Mouse (Mus musculus) cerebellum, adult 2 months (tissue): Measurements from ENCODE around the gene Prdm2. TPM values are rescaled to one million over a fixed set of nuclear protein-coding genes. Genes with fewer than 3 reads are reported as not detected.

ENCODE experiments used
- DNase-seq, 2 experiments: peaks; one replicate each; pipeline ENCODE4 v3.0.0; 2021
- H3K27ac ChIP-seq: fragments of 200-500 bp; 2 replicates; pipeline ENCODE4 v1.5.1; 2012; ENCODE audit warnings: low read length, control low read depth, inconsistent platforms; ENCODE audit not compliant: insufficient read depth
- H3K27me3 ChIP-seq: fragments of 200-500 bp; 2 replicates; pipeline ENCODE4 v1.6.1; 2012; ENCODE audit warnings: inconsistent platforms, mild to moderate bottlenecking, low read length, moderate library complexity; ENCODE audit not compliant: control insufficient read depth, insufficient read depth
- H3K4me1 ChIP-seq: fragments of 200-500 bp; 2 replicates; pipeline ENCODE4 v1.6.1; 2011; ENCODE audit warnings: low read length; ENCODE audit not compliant: control insufficient read depth, insufficient read depth
- H3K4me3 ChIP-seq: fragments of 200-500 bp; replicated peaks from 2 replicates; pipeline ENCODE3; 2011; ENCODE audit warnings: mild to moderate bottlenecking, low read depth, low read length, control low read depth; ENCODE audit not compliant: insufficient read depth
- CTCF ChIP-seq: fragments of 200-500 bp; IDR thresholded peaks from 2 replicates; pipeline ENCODE4 v1.5.1; 2011; ENCODE audit warnings: low read depth, mild to moderate bottlenecking, control low read depth, low read length, moderate library complexity, borderline replicate concordance; ENCODE audit not compliant: insufficient read depth
- POLR2A ChIP-seq: fragments of 200-500 bp; IDR thresholded peaks from 2 replicates; pipeline ENCODE4 v1.6.1; 2011; ENCODE audit warnings: low read length, control low read depth, borderline replicate concordance; ENCODE audit not compliant: insufficient read depth
- WGBS: fragments of 180-500 bp; shearing (Covaris S2); methylation state at CpG from one replicate; pipeline ENCODE4 v1.1.7; 2018; 5-methylcytosine and 5-hydroxymethylcytosine counted together
- polyA plus RNA-seq: library from polyadenylated mRNA; depleted of rRNA; stranded (reverse); fragments of >200 nt; gene quantifications from 2 replicates; pipeline ENCODE4 v1.2.3, GENCODE M21; 2012

Prdm2 gene
- polyA plus RNA-seq, 1 experiment, result 21.9 TPM

- H3K4me3 ChIP-seq, result no peak overlapping the region
- no peak for DNase-seq
- TF ChIP-seq CTCF, result no peak
- TF ChIP-seq POLR2A, result no peak
- no peaks in the 10 kb centered on the region; the same call in 1 of the 2 replicates for H3K4me1 ChIP-seq
- H3K27me3 ChIP-seq, result no peaks in the 10 kb centered on the region
- WGBS, result 89% methylated on average over 3 of the region's 3 CpGs
- H3K27ac ChIP-seq, result no peak overlapping the region
Measured at GRCm38 (mm10) chr4:143140940-143141339, 71.9 kb downstream of the Prdm2 start.

DNA sequence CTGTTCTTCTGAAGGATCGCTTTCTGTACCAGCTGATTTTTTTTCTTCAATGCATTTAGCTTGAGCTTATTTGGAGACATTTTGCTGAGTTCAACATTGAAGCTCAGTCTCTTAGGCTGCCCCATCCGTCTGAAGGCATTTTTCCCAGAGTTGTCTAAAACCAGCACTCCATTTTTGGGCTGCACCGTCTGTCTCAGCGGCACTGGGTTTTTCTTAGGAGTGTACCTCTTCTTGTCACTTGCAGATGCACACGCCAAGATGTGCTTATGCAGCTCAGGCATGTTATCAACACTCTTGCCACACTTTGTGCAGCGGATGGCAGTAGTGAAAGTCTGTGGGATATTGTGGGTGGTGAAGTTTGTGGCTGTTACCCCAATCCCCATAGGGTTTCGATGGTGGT lies 80.4 kb downstream of the Prdm2 start:
- TF ChIP-seq POLR2A (no peak), CTCF (no peak)
- WGBS, result 95% methylated on average over 7 of the region's 7 CpGs

GRCm38 (mm10) chr4:143130441-143130840 lies 82.4 kb downstream of the Prdm2 start:
- no peak for TF ChIP-seq CTCF
- no peak for TF ChIP-seq POLR2A
- DNase-seq, result no peak
- Histone ChIP-seq H3K4me3 (no peak overlapping the region), H3K27me3 (no peaks in the 10 kb centered on the region), H3K27ac (no peak overlapping the region), H3K4me1 (peaks cover 11% of the 10 kb centered on the region)
- 90% methylated on average over 5 of the region's 5 CpGs for WGBS

More for the DNA sequence above, 80.4 kb downstream of the Prdm2 start:
- DNase-seq, result no peak
- Histone ChIP-seq H3K4me1 (no peaks in the 10 kb centered on the region), H3K4me3 (no peak overlapping the region), H3K27me3 (no peaks in the 10 kb centered on the region), H3K27ac (no peak overlapping the region)

DNA sequence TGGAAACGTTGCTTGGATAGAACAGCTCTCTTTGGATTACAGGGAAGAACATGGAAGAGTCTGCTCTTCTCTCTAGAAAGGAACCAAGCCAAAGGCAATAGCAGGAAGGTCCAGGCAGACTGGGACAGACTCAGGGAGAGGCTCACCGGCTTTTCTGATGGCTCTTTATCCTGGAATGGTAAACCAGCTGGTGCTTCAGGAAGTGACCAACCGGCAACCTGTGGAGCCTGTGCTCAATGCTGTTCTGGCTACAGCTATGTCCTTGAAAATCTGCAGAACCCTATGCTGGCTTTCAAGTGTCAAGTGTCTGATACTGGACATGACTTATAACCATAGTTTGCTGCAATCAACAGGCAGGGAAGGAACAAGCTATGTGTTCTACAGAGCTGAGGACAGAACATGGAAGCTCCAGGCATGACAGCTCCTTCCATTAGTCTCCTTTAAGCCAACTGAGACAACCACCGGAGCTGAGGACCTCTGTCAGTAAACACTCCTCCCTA lies 83.5 kb downstream of the Prdm2 start:
- H3K27ac ChIP-seq, result no peak overlapping the region
- peak in 1 of 2 experiments; percentile 36 for DNase-seq
- TF ChIP-seq POLR2A (no peak), CTCF (no peak)
- H3K27me3 ChIP-seq, result no peaks in the 10 kb centered on the region
- H3K4me1 ChIP-seq, result peaks cover 11% of the 10 kb centered on the region
- WGBS, result 56% methylated on average over 4 of the region's 4 CpGs
- H3K4me3 ChIP-seq, result no peak overlapping the region

DNA sequence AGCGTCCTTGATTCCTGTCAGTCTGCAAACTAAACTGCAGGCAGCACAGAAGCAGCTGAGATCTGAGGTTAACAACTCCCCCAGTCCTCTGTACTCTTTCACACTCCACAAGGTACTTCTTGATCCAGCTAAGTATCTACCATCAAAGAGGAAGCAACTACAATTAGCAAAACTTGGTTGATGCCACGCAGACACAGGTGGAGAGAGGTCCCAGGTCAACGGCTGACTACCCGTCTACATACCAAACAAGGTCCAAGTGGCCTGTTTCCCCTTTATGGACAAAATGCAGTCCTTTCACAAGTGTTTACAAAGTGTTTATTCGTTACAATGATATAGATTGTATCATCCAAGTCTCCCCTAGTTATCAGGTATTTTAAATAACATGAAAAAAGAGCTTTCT lies 85.6 kb downstream of the Prdm2 start:
- Histone ChIP-seq H3K27ac (no peak overlapping the region), H3K27me3 (no peaks in the 10 kb centered on the region), H3K4me1 (peaks cover 11% of the 10 kb centered on the region), H3K4me3 (no peak overlapping the region)
- TF ChIP-seq CTCF (no peak), POLR2A (no peak)
- DNase-seq, result no peak
- WGBS, result 91% methylated on average over 5 of the region's 5 CpGs

DNA sequence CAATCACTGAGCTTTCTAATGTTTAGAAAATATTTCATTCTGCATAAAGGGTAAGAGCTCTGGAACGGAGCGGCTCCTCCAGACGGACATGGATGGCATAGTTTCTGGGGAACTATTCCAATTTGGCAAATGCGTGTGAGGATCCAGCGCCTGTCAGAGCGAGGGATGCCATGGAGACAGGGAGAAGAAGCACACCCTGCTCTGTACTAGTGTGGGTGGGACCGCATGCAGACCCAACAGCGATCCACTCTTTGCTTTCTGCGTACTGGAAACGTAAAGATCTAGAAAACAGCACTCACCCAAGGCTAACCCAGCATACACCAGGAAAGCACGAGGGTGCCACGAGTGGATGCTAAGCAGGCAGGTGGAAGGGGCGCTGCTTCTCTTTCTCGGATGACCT lies 86.3 kb downstream of the Prdm2 start:
- H3K4me1 ChIP-seq, result peaks cover 11% of the 10 kb centered on the region
- TF ChIP-seq POLR2A (no peak), CTCF (no peak)
- H3K27me3 ChIP-seq, result no peaks in the 10 kb centered on the region
- no peak overlapping the region for H3K4me3 ChIP-seq
- WGBS, result 38% methylated on average over 14 of the region's 14 CpGs
- H3K27ac ChIP-seq, result no peak overlapping the region
- no peak for DNase-seq

DNA sequence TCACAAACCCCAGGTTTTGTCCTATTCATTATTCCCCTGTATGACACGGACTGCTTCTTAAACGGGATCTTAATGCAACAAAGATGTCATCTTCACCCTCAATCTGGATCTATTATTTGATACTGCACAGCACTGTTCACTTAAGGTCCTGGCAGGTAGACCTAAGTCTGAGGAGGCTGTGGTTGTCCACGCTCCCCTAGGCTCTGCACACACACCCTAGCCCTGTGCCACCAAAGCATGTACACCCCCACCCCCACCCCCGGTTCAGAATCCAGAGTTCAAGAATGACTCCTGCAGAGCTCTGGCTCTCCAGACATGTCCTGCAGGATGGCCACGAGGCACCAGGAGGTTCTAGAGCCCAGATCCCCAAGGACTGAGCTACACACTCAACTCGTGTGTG lies 87.5 kb downstream of the Prdm2 start:
- DNase-seq, result no peak
- no peak overlapping the region for H3K4me3 ChIP-seq
- no peaks in the 10 kb centered on the region for H3K27me3 ChIP-seq
- H3K27ac ChIP-seq, result no peak overlapping the region
- TF ChIP-seq CTCF (no peak), POLR2A (no peak)
- WGBS, result 56% methylated on average over 6 of the region's 6 CpGs
- peaks cover 15% of the 10 kb centered on the region for H3K4me1 ChIP-seq

GRCm38 (mm10) chr4:143123043-143123442 lies 89.8 kb downstream of the Prdm2 start:
- DNase-seq, result no peak
- no peak overlapping the region for H3K4me3 ChIP-seq
- no peak overlapping the region for H3K27ac ChIP-seq
- TF ChIP-seq CTCF, result no peak
- TF ChIP-seq POLR2A, result no peak
- 77% methylated on average over 10 of the region's 10 CpGs for WGBS
- H3K4me1 ChIP-seq, result peaks cover 34% of the 10 kb centered on the region
- H3K27me3 ChIP-seq, result no peaks in the 10 kb centered on the region
